Mouse (Mus musculus) G1E-ER4 (cell line): Measurements from ENCODE around the gene Smim6. TPM values are rescaled to one million over a fixed set of nuclear protein-coding genes. Genes with fewer than 3 reads are reported as not detected.

Source experiments
- GATA1 ChIP-seq: IDR thresholded peaks from one replicate; pipeline ENCODE4 v1.8.0; 2012; ENCODE audit warnings: low read length, inconsistent platforms
- polyA plus RNA-seq: library from polyadenylated mRNA; stranded (reverse); fragments of >175 nt; gene quantifications from 2 replicates; pipeline ENCODE4 v1.2.3, GENCODE M21; 2012

Gene Smim6
- polyA plus RNA-seq, 1 experiment: not detected

GRCm38 (mm10) chr11:115954712-115955111 is 42.9 kb downstream of the Smim6 start:
- no peak for TF ChIP-seq GATA1

GRCm38 (mm10) chr11:115955195-115955858 is 43.5 kb downstream of the Smim6 start:
- no peak for TF ChIP-seq GATA1

GRCm38 (mm10) chr11:115956453-115956852 is 44.6 kb downstream of the Smim6 start:
- TF ChIP-seq GATA1: no peak

- no peak for TF ChIP-seq GATA1
Measured at GRCm38 (mm10) chr11:115957971-115958370, 46.2 kb downstream of the Smim6 start.

- no peak for TF ChIP-seq GATA1
Measured at GRCm38 (mm10) chr11:115959018-115959417, 47.2 kb downstream of the Smim6 start.

GRCm38 (mm10) chr11:115962651-115963412 is 51.0 kb downstream of the Smim6 start:
- TF ChIP-seq GATA1: no peak

Other genes starting within 250 kb of the Smim6 start
- gene Grb2, start 203.4 kb upstream of the Smim6 start, polyA plus RNA-seq: 158 and 209 TPM in 2 replicates
- 54.3 and 62.3 TPM in 2 replicates for gene Tmem94, start 146.6 kb upstream of the Smim6 start, polyA plus RNA-seq
- 0.68 and 0.82 TPM in 2 replicates for gene Caskin2, start 98.4 kb upstream of the Smim6 start, polyA plus RNA-seq
- 50.6 and 63.7 TPM in 2 replicates for gene Tsen54, start 97.3 kb upstream of the Smim6 start, polyA plus RNA-seq
- 23.4 and 41.3 TPM in 2 replicates for gene Llgl2, start 88.0 kb upstream of the Smim6 start, polyA plus RNA-seq
- gene Myo15b, start 53.6 kb upstream of the Smim6 start, polyA plus RNA-seq: 0.41 and 0.46 TPM in 2 replicates
- 9.2 and 13.4 TPM in 2 replicates for gene Smim5, start 12.1 kb upstream of the Smim6 start, polyA plus RNA-seq
- 26.9 and 40.4 TPM in 2 replicates for gene Sap30bp, start 21.3 kb downstream of the Smim6 start, polyA plus RNA-seq
- gene Recql5, start 21.5 kb downstream of the Smim6 start, polyA plus RNA-seq: 13.3 and 22.0 TPM in 2 replicates
- gene Itgb4, start 62.7 kb downstream of the Smim6 start, polyA plus RNA-seq: 0.04 and 0.13 TPM in 2 replicates
- 95.4 and 132 TPM in 2 replicates for gene Galk1, start 100.7 kb downstream of the Smim6 start, polyA plus RNA-seq
- 312 and 429 TPM in 2 replicates for gene H3f3b, start 115.9 kb downstream of the Smim6 start, polyA plus RNA-seq
- 56.9 and 68.4 TPM in 2 replicates for gene Unk, start 118.3 kb downstream of the Smim6 start, polyA plus RNA-seq
- 170 and 235 TPM in 2 replicates for gene Unc13d, start 165.9 kb downstream of the Smim6 start, polyA plus RNA-seq
- gene Wbp2, start 175.0 kb downstream of the Smim6 start, polyA plus RNA-seq: 591 and 669 TPM in 2 replicates
- gene Trim47, start 215.2 kb downstream of the Smim6 start, polyA plus RNA-seq: not detected in 2 replicates
- not detected in 2 replicates for gene Trim65, start 219.1 kb downstream of the Smim6 start, polyA plus RNA-seq
- gene Mrpl38, start 226.9 kb downstream of the Smim6 start, polyA plus RNA-seq: 152 and 200 TPM in 2 replicates